Mouse (Mus musculus) lung, adult 2 months (tissue): Measurements from ENCODE around the gene Kalrn.

Experiments used
- CTCF ChIP-seq: fragments of 200-500 bp; IDR thresholded peaks from 2 replicates; pipeline ENCODE4 v1.5.1; 2011; ENCODE audit warnings: mild to moderate bottlenecking, low read length, control low read depth; ENCODE audit not compliant: insufficient read depth
- POLR2A ChIP-seq: fragments of 200-500 bp; IDR thresholded peaks from 2 replicates; pipeline ENCODE4 v1.6.1; 2011; ENCODE audit warnings: low read depth, mild to moderate bottlenecking, control low read depth, low read length, borderline replicate concordance; ENCODE audit errors: extremely low read depth

DNA sequence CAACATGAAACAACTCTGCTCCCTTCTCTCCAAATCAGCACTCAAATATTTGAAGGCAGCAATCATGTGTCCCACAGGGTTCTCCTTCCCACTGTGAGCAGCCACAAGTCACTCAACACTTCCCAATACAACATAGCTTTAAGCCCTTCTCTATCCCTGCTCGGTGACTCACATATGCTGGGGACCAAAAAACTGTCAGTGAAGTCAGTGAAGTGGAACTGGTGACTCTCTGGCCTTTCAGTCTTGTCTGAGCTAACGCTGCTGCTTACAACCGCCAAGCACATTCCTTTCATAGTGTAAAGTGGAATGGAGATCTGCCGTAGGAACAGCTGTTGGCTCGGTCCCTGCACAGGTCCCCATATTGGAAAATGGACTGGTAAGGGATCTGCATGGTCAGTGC lies 241.7 kb downstream of the Kalrn start:
- TF ChIP-seq POLR2A (no peak), CTCF (no peak)
